Mouse (Mus musculus) heart, embryonic 15.5 days (tissue): ENCODE data around the gene Reck. TPM values are rescaled to one million over a fixed set of nuclear protein-coding genes. Genes with fewer than 3 reads are reported as not detected.

Experiments used
- ATAC-seq: fragments of 200-750 bp; cut with Nextera tagmentation; replicated peaks from 2 replicates; pipeline ENCODE4 v1.8.0; 2017; ENCODE audit warnings: low read depth, moderate TSS enrichment; ENCODE audit not compliant: insufficient number of reproducible peaks, insufficient read depth, low FRiP score
- H3K27ac ChIP-seq: fragments of 300-500 bp; sonication (generic); 2 replicates; pipeline ENCODE4 v1.5.1; 2015; ENCODE audit warnings: mild to moderate bottlenecking, inconsistent platforms
- H3K27me3 ChIP-seq: fragments of 300-500 bp; sonication (generic); 2 replicates; pipeline ENCODE4 v1.6.1; 2015; ENCODE audit warnings: inconsistent platforms
- H3K36me3 ChIP-seq: fragments of 300-500 bp; sonication (generic); 2 replicates; pipeline ENCODE4 v1.6.1; 2015; ENCODE audit warnings: mild to moderate bottlenecking, inconsistent platforms
- H3K4me1 ChIP-seq: fragments of 300-500 bp; sonication (generic); replicated peaks from 2 replicates; pipeline ENCODE4 v1.6.1; 2015; ENCODE audit warnings: inconsistent platforms
- H3K4me2 ChIP-seq: fragments of 300-500 bp; sonication (generic); 2 replicates; pipeline ENCODE4 v1.6.1; 2015; ENCODE audit warnings: inconsistent platforms, mild to moderate bottlenecking, moderate library complexity
- H3K4me3 ChIP-seq: fragments of 300-500 bp; sonication (generic); 2 replicates; pipeline ENCODE4 v1.5.1; 2015; ENCODE audit warnings: mild to moderate bottlenecking, inconsistent platforms
- H3K9ac ChIP-seq: fragments of 300-500 bp; sonication (generic); 2 replicates; pipeline ENCODE4 v1.6.1; 2015; ENCODE audit warnings: mild to moderate bottlenecking, inconsistent platforms
- H3K9me3 ChIP-seq: fragments of 300-500 bp; sonication (generic); replicated peaks from 2 replicates; pipeline ENCODE4 v1.6.1; 2016; ENCODE audit warnings: inconsistent platforms
- WGBS: fragments of 180-500 bp; shearing (Covaris S2); methylation state at CpG from one replicate; pipeline ENCODE4 v1.1.7; 2015; ENCODE audit warnings: mixed read lengths; 5-methylcytosine and 5-hydroxymethylcytosine counted together
- polyA plus RNA-seq: library from polyadenylated mRNA; unstranded; fragments of >200 nt; fragmentation: Nextera tagmentation; extraction: Ambion mirVana; gene quantifications from 2 replicates; pipeline ENCODE4 v1.2.1, GENCODE M21; 2015

The Reck gene
- polyA plus RNA-seq, 1 experiment from 2014 or later, result 8.1 TPM

DNA sequence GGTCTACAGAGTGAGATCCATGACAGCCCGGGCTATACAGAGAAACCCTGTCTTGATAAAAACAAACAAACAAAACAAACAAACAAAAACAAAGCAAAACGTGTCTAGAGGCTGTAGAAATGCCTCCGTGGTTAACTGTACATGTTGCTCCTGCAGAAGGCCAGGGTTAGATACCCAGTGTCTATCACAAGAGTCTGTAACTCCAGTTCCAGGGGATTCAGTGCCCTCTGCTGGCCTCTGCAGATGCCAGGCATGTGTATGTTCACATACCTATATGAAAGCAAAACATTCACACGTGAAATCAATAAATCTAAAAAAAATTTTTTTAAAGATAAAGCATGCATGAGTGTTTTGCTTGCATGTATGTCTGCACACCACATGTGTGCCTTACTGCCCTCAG lies 12.0 kb upstream of the Reck start:
- Histone ChIP-seq H3K4me1 (0 out of 2 replicates have a peak, but pooled peaks cover 3% of the 10 kb centered on the region), H3K9me3 (no peaks in the 10 kb centered on the region), H3K9ac (no peak overlapping the region), H3K36me3 (no peaks in the 10 kb centered on the region), H3K27me3 (no peaks in the 10 kb centered on the region), H3K4me2 (no peak overlapping the region), H3K4me3 (no peak overlapping the region), H3K27ac (no peak overlapping the region)
- ATAC-seq, result no peak
- 57% methylated on average over 4 of the region's 4 CpGs for WGBS

DNA sequence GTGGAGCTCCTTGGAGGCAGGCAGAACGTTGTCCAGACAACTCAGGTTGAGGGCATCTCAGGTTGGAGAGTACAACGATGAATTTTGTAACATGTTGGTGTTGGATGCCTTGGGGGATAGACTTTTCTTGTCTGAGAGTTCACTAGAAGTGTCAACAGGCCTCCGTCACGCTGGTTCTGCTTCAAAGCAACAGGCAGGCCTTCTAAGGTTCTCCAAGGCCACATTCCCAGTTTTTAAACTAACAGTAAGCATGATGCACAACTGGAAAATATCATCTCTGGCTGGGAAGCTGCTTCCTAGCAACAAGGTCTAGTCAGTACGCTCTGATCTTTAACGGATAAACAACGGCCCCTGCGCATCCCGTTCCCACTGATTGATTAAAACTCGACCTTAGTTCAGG lies 5.5 kb upstream of the Reck start:
- no peak overlapping the region for H3K4me2 ChIP-seq
- 86% methylated on average over 10 of the region's 10 CpGs for WGBS
- no peak overlapping the region for H3K9ac ChIP-seq

DNA sequence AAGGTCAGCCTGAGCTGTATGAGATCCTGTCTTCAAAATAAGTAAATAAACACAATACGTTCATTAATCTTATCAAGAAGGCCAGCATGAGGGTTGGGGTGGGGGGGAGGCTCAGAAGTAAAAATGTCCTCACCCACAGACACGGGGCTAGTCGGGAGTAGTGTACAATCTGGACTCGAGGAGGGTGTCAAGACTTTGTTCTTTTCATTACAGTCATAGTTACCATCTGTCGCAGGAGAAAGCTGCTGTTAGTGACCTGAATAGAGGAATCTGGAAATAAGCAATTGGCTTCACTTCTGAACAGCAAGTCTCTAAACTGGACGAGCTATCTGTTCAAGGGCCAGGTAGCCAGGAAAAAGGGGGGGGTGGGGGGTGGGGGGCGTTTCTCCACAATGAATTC lies 829 bp upstream of the Reck start:
- H3K4me2 ChIP-seq, result peak overlapping the region; percentile 93
- no peak for ATAC-seq
- H3K4me3 ChIP-seq, result peak overlapping the region; percentile 74
- H3K4me1 ChIP-seq, result peaks cover 18% of the 10 kb centered on the region
- no peaks in the 10 kb centered on the region for H3K9me3 ChIP-seq
- 52% methylated on average over 7 of the region's 7 CpGs for WGBS
- H3K9ac ChIP-seq, result no peak overlapping the region
- no peak overlapping the region for H3K27ac ChIP-seq
- H3K36me3 ChIP-seq, result no peaks in the 10 kb centered on the region
- H3K27me3 ChIP-seq, result no peaks in the 10 kb centered on the region

More for the DNA sequence above, 5.5 kb upstream of the Reck start:
- H3K4me1 ChIP-seq, result peaks cover 3% of the 10 kb centered on the region
- no peak overlapping the region for H3K4me3 ChIP-seq
- no peaks in the 10 kb centered on the region for H3K36me3 ChIP-seq
- no peaks in the 10 kb centered on the region for H3K9me3 ChIP-seq
- H3K27ac ChIP-seq, result no peak overlapping the region
- no peak for ATAC-seq
- H3K27me3 ChIP-seq, result no peaks in the 10 kb centered on the region

DNA sequence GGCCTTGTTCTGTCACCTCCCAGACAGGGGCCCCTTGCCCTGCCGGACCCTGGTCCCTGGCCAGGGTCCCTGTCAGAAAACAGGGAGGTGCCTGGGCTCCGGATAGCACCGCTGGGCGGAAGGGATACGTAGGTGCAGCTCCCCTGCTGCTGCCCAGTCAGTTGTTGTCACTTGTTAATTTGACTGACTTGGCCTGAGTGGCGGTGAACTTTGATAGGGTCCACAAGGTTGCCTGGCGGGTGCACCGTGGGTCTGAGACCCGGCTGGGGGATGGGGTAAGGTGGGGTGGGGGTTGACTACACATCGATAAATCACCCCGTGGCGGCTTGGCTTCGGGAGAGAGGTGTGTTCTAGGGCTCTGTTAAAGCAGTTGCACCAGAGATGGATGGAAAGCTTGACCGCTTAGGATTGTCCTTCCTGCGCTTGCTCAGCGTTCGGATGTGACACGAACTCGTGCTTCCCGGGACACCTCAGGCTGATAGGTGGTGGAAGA lies 635 bp downstream of the Reck start:
- peak overlapping the region; percentile 35 for H3K27ac ChIP-seq
- no peaks in the 10 kb centered on the region for H3K36me3 ChIP-seq
- peak overlapping the region; percentile 74 for H3K4me3 ChIP-seq
- H3K4me2 ChIP-seq, result peak overlapping the region; percentile 93
- ATAC-seq, result peak; percentile 51
- peaks cover 18% of the 10 kb centered on the region for H3K4me1 ChIP-seq
- WGBS, result under 1% methylated on average over 20 of the region's 20 CpGs
- H3K27me3 ChIP-seq, result no peaks in the 10 kb centered on the region
- peak overlapping the region; percentile 65 for H3K9ac ChIP-seq
- no peaks in the 10 kb centered on the region for H3K9me3 ChIP-seq

DNA sequence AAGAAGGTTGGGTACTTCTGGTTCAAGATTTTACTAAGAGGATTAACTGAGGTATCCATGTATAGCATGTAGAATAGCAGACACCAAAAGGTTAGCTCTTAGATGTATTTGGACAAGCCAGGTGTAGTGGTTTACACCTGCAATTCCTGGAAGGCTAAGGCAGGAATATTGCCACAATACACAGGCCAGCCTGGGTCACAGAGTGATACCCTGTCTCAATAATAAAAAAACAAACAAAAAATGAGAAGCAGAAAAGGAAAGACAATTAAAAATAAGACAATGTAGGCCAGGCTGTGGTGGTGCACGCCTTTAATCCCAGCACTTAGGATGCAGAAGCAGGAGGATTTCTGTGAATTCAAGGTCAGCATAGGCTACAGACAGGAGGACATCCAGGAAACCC lies 1.9 kb downstream of the Reck start:
- H3K4me2 ChIP-seq, result no peak overlapping the region
- 94% methylated on average over 1 of the region's 1 CpGs for WGBS
- ATAC-seq, result no peak

DNA sequence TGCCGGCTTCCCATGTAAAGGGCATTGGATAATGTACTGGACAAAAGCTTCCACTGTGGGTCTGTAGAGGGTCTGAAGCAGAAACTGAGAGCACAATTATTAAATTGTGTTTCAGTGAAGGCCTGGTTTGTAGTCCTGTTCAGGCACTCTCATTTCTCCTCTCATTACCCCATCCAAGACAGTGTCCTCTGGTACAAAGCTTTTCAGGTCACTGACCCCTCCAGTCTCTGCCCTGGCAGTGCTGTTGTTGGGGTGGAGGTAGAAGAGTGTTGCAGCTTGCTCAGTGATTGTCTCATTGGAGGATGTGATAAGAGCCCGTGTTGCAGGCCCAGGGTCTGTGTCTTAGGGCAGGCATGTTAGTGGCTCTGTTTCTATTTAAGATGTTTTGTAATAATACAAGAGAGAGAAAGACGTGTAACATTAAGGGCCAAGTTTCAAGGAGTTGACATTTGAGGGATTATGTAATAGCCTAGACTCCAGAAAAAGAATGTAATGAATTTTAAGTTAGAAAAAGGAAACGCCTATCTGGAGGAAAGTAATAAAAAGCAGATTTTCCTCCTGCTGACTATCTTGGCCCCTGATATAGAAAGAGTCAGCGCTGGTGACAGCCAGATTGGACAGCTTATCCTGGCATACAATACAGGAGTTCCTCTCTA lies 2.9 kb downstream of the Reck start:
- ATAC-seq, result no peak
- Histone ChIP-seq H3K4me1 (peaks cover 20% of the 10 kb centered on the region), H3K4me3 (no peak overlapping the region), H3K9ac (no peak overlapping the region), H3K9me3 (no peaks in the 10 kb centered on the region), H3K36me3 (no peaks in the 10 kb centered on the region), H3K27me3 (no peaks in the 10 kb centered on the region), H3K4me2 (no peak overlapping the region; the same call in 1 of the 2 replicates), H3K27ac (peak overlapping the region; percentile 32)
- WGBS, result 22% methylated on average over 5 of the region's 5 CpGs

More for the DNA sequence above, 1.9 kb downstream of the Reck start:
- H3K9me3 ChIP-seq, result no peaks in the 10 kb centered on the region
- no peak overlapping the region for H3K9ac ChIP-seq
- no peaks in the 10 kb centered on the region for H3K36me3 ChIP-seq
- H3K27ac ChIP-seq, result no peak overlapping the region
- no peak overlapping the region for H3K4me3 ChIP-seq
- H3K27me3 ChIP-seq, result no peaks in the 10 kb centered on the region
- H3K4me1 ChIP-seq, result peaks cover 18% of the 10 kb centered on the region

DNA sequence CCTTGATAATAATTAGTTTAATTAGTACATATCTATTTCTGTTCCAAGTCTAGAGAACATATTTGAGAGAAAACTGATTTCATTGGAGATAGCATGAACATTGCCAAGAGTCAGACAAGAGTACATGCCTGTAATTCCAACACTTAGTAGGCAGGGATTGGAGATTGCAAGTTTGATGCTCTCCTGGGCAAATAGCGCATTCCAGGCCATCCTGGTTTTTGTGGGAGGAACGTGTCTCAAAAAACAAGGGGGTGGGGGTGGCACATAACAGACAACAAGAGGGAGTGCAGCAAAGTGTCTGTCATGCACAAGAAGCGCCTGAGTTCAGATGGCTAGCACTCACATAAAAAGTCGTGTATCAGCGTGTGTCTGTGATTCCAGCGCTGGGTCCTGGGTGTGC lies 4.2 kb downstream of the Reck start:
- Histone ChIP-seq H3K27me3 (no peaks in the 10 kb centered on the region), H3K4me2 (no peak overlapping the region), H3K27ac (no peak overlapping the region), H3K9me3 (no peaks in the 10 kb centered on the region), H3K9ac (no peak overlapping the region), H3K4me1 (peaks cover 32% of the 10 kb centered on the region), H3K36me3 (no peaks in the 10 kb centered on the region), H3K4me3 (no peak overlapping the region)
- ATAC-seq, result no peak
- WGBS, result 52% methylated on average over 6 of the region's 6 CpGs

DNA sequence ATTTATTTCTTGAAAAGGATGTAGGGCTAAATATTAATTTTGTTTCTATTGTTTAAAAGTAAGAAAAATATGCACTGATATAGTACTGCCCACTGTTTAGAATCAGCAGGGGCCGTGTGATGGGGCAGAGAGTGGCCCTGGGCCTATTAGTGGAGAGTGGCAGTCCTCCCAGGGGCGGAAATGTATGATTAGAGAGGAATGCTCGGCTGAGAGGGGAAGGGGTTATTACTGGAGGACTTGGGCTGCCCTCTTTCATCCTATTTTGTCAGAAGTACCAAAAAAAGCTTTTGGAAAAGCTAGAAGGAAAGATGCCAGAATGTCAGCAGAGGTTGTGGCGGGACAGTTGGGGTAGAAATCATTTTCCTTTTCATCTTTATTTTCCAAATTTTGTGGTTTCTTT lies 8.9 kb downstream of the Reck start:
- 16% methylated on average over 4 of the region's 4 CpGs for WGBS
- Histone ChIP-seq H3K9me3 (no peaks in the 10 kb centered on the region), H3K27ac (peak overlapping the region; percentile 53), H3K4me1 (peaks cover 24% of the 10 kb centered on the region), H3K36me3 (no peaks in the 10 kb centered on the region), H3K4me3 (no peak overlapping the region), H3K27me3 (no peaks in the 10 kb centered on the region), H3K9ac (no peak overlapping the region), H3K4me2 (0 out of 2 replicates have a peak overlapping the region, but pooled peaks have one; percentile 15)
- ATAC-seq, result no peak

DNA sequence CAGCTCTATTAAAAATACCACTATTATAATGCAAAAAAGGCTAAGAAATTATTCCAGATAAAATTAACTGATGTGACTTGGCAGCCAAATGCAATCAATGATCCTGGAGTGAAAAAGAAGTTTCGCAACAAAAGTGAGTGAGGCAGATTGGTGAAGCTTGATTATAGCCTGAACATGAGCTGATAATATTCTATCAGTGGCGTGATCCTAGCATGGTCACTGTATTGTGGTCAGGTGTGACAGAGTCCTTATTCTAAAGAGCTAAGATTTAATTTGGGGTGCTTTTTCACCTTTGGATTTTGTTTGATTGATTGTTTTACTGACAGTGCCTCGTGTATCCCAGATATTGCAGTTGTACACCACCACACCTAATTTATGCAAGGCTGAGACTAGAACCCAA lies 15.9 kb downstream of the Reck start:
- no peak for ATAC-seq
- no peaks in the 10 kb centered on the region for H3K9me3 ChIP-seq
- peaks cover 10% of the 10 kb centered on the region for H3K4me1 ChIP-seq
- no peak overlapping the region for H3K9ac ChIP-seq
- H3K27ac ChIP-seq, result no peak overlapping the region
- WGBS, result 94% methylated on average over 3 of the region's 3 CpGs
- no peak overlapping the region for H3K4me2 ChIP-seq
- no peaks in the 10 kb centered on the region for H3K27me3 ChIP-seq
- no peak overlapping the region for H3K4me3 ChIP-seq
- H3K36me3 ChIP-seq, result no peaks in the 10 kb centered on the region

DNA sequence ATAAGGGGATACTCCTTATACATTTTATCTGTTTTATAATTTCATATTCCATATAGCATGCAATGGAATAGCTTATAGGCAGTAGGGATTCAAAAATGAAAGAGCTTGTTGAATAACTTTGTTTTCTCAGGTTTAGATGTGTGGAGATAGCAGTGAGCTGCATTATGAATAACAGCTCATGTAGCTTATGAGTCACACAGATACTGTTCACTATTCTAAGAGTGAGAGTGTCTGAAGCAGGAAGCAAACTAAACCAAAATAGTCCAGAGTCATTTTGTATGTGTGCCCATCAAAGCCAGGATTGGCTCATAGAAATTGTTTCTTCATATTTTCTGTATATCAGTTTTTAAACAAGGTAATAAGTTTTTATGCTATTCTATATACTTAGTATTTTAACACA lies 21.9 kb downstream of the Reck start:
- Histone ChIP-seq H3K4me2 (no peak overlapping the region), H3K9ac (no peak overlapping the region), H3K36me3 (no peaks in the 10 kb centered on the region), H3K27me3 (no peaks in the 10 kb centered on the region), H3K9me3 (no peaks in the 10 kb centered on the region), H3K27ac (no peak overlapping the region), H3K4me1 (peaks cover 14% of the 10 kb centered on the region), H3K4me3 (no peak overlapping the region)
- no peak for ATAC-seq

DNA sequence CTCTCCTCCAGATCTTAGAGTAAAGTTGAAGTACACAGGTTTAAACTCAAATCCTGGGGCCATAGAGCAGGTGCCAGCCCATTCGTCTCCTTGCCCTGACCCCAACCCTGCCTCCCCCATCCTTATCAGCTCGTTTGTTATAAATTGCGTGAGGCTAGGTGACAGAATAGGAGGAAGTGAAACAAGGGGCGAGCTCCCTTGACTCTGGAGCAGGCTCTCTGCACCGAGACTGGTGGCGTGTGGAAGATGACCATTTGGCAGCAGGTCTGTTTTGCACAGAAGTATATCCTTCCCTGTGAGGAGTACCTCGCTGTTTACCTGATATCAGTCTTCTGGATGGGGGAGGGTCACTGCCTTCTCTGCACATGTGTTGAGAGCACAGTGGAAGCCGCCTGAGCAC lies 23.9 kb downstream of the Reck start:
- Histone ChIP-seq H3K4me3 (no peak overlapping the region), H3K4me1 (peaks cover 8% of the 10 kb centered on the region), H3K9me3 (no peaks in the 10 kb centered on the region), H3K9ac (no peak overlapping the region), H3K27me3 (no peaks in the 10 kb centered on the region), H3K36me3 (no peaks in the 10 kb centered on the region), H3K27ac (peak overlapping the region; percentile 21; the same call in 1 of the 2 replicates), H3K4me2 (no peak overlapping the region)
- 28% methylated on average over 8 of the region's 8 CpGs for WGBS
- no peak for ATAC-seq

DNA sequence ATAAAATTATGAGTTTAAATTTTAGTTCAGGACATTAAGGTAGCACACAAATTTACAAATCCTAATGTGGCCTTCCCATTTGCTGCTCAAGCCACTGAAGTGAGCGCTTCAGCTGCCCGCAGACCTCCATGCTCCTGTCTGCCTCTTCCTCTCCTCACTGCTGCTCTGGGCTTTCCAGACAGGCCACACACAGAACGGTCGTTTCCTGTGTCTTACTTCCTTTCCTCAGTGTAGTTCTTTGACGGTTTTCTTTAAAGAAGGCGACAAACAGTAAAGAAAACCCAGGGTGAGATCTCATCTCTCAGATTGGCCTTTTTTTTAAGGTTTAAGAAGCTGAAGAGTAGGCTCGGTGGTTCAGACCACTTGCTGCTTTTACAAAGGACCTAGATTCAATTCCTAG lies 28.4 kb downstream of the Reck start:
- H3K9me3 ChIP-seq, result no peaks in the 10 kb centered on the region
- H3K4me3 ChIP-seq, result no peak overlapping the region
- 69% methylated on average over 7 of the region's 7 CpGs for WGBS
- H3K4me1 ChIP-seq, result peaks cover 6% of the 10 kb centered on the region
- no peaks in the 10 kb centered on the region for H3K36me3 ChIP-seq
- H3K4me2 ChIP-seq, result no peak overlapping the region
- H3K27ac ChIP-seq, result no peak overlapping the region; the same call in 1 of the 2 replicates
- ATAC-seq, result no peak
- H3K9ac ChIP-seq, result no peak overlapping the region
- H3K27me3 ChIP-seq, result no peaks in the 10 kb centered on the region
